Mouse (Mus musculus): ENCODE measurements at regions not wholly inside any gene's neighbourhood (a gene's known extent, or its start where the extent isn't known, plus 50 kb on each side); places are given as distances from the start of the nearest gene placed in this dataset.

GRCm38 (mm10) chr10:31076948-31077347 lies 234.3 kb upstream of the Hey2 start:
- WGBS: 31% methylated on average over 4 of the region's 4 CpGs
- Histone ChIP-seq H3K4me1 (no peaks in the 10 kb centered on the region), H3K4me2 (replicated peaks) (no peak overlapping the region), H3K4me3 (no peak overlapping the region), H3K36me3 (no peaks in the 10 kb centered on the region), H3K27ac (replicated peaks) (no peak overlapping the region), H3K9ac (replicated peaks) (no peak overlapping the region), H3K27me3 (no peaks in the 10 kb centered on the region), H3K9me3 (no peaks in the 10 kb centered on the region)
- no peak for ATAC-seq (replicated peaks)

DNA sequence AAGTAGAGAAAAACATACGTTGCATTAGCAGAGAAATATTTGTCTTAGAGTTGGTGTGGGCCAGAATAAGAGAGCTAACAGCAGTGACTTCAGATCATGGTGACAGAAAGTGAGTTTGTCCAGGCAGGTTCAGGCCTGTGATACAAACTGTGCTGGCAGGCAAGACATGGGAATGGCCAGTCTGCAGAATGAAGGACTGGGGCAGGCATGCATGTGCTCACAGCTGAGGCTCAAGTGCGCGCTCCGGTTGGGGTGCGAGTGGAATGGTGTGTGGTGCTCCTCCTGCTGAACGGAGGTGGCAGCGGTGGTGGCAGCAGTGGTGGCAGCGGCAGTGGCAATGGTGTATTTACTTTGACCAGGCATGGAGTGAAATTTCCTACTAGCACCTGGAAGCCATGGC lies 233.8 kb upstream of the Hey2 start:
- Histone ChIP-seq H3K36me3 (no peaks in the 10 kb centered on the region), H3K9me3 (no peaks in the 10 kb centered on the region), H3K4me2 (replicated peaks) (no peak overlapping the region), H3K4me3 (no peak overlapping the region), H3K27ac (replicated peaks) (no peak overlapping the region), H3K9ac (replicated peaks) (no peak overlapping the region), H3K27me3 (no peaks in the 10 kb centered on the region), H3K4me1 (no peaks in the 10 kb centered on the region)
- ATAC-seq (replicated peaks): no peak
- WGBS: 74% methylated on average over 8 of the region's 8 CpGs

GRCm38 (mm10) chr10:31074004-31074645 lies 231.5 kb upstream of the Hey2 start:
- no peak overlapping the region for H3K4me3 ChIP-seq
- no peak for ATAC-seq (replicated peaks)
- no peaks in the 10 kb centered on the region for H3K27me3 ChIP-seq
- H3K36me3 ChIP-seq: no peaks in the 10 kb centered on the region
- no peaks in the 10 kb centered on the region for H3K4me1 ChIP-seq
- H3K4me2 ChIP-seq (replicated peaks): no peak overlapping the region
- no peaks in the 10 kb centered on the region for H3K9me3 ChIP-seq
- H3K9ac ChIP-seq (replicated peaks): no peak overlapping the region
- WGBS: 66% methylated on average over 4 of the region's 4 CpGs
- no peak overlapping the region for H3K27ac ChIP-seq (replicated peaks)

- Histone ChIP-seq H3K27ac (replicated peaks) (no peak overlapping the region), H3K36me3 (no peaks in the 10 kb centered on the region), H3K4me2 (replicated peaks) (no peak overlapping the region), H3K9ac (replicated peaks) (no peak overlapping the region), H3K4me1 (no peaks in the 10 kb centered on the region), H3K4me3 (no peak overlapping the region), H3K9me3 (no peaks in the 10 kb centered on the region), H3K27me3 (no peaks in the 10 kb centered on the region)
- ATAC-seq (replicated peaks): no peak
These were observed 226.1 kb upstream of the Hey2 start for GRCm38 (mm10) chr10:31068668-31069223.

DNA sequence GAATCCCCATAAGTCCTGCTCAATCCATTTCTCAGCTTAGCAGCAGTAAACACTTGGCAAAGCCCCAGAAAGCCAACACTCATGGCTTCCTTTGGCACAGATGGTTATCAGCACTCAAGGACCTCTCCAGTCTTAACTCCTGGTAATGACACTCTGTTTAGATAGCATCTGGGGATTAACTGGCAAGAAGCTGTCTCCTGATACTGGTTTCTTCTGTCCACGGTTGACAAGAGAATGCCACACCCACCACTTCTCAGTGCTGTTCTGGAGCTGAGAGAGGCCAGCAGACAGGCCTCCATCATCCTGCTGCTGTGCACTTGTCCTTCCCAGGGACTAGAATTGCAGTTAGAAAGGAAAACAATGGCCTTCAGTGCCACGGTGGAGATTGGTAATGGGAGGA lies 220.1 kb upstream of the Hey2 start:
- Histone ChIP-seq H3K9me3 (no peaks in the 10 kb centered on the region), H3K27me3 (no peaks in the 10 kb centered on the region), H3K36me3 (no peaks in the 10 kb centered on the region), H3K4me2 (replicated peaks) (no peak overlapping the region), H3K4me1 (no peaks in the 10 kb centered on the region), H3K27ac (replicated peaks) (no peak overlapping the region), H3K9ac (replicated peaks) (no peak overlapping the region), H3K4me3 (no peak overlapping the region)
- ATAC-seq (replicated peaks): no peak
- 56% methylated on average over 2 of the region's 2 CpGs for WGBS

GRCm38 (mm10) chr10:31053260-31053659 lies 210.7 kb upstream of the Hey2 start:
- Histone ChIP-seq H3K27ac (replicated peaks) (no peak overlapping the region), H3K4me3 (no peak overlapping the region), H3K4me1 (no peaks in the 10 kb centered on the region), H3K27me3 (no peaks in the 10 kb centered on the region), H3K4me2 (replicated peaks) (no peak overlapping the region), H3K36me3 (no peaks in the 10 kb centered on the region), H3K9ac (replicated peaks) (no peak overlapping the region), H3K9me3 (no peaks in the 10 kb centered on the region)
- 79% methylated on average over 8 of the region's 8 CpGs for WGBS
- no peak for ATAC-seq (replicated peaks)

DNA sequence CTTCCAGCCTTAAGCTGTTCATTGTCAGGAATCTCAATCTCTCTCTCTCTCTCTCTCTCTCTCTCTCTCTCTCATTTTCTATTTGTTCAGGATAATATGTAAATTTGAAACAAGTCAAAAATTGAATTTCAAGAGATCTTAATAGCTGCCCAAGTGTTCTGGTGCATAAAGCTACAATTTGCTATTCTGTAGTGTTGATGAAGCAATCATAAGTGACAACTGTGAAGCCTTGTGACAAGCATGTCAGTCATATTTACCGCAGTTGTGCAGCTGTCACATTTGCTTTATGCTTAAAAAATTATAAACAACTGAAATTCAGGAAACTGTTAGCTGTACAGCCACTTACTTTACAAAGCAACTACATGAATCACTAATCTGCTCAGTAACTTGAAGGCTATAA lies 208.6 kb upstream of the Hey2 start:
- H3K4me2 ChIP-seq (replicated peaks): no peak overlapping the region
- H3K9me3 ChIP-seq: no peaks in the 10 kb centered on the region
- no peak overlapping the region for H3K27ac ChIP-seq (replicated peaks)
- H3K9ac ChIP-seq (replicated peaks): no peak overlapping the region
- 75% methylated on average over 1 of the region's 1 CpGs for WGBS
- no peak overlapping the region for H3K4me3 ChIP-seq
- ATAC-seq (replicated peaks): peak; percentile 19; the same call in 1 of the 2 replicates
- H3K27me3 ChIP-seq: no peaks in the 10 kb centered on the region
- no peaks in the 10 kb centered on the region for H3K36me3 ChIP-seq
- H3K4me1 ChIP-seq: no peaks in the 10 kb centered on the region

DNA sequence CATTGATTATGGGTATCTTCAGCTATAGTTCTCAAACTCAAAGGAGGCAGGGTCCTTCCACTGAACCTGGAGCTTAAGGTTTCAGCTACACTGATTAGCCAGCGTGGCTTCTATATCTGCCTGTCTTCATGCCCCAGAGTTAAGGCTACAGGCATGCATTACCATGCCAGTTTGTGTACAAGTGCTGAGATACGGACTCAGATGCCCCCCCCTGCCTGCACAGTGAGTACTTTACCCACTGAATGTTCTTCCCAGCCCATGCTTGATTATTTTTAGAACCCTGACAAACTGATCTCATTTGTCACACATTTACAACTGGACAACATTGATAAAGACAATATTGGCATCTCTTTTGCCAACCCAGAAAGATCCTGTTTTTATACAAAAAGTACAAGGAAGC lies 206.8 kb upstream of the Hey2 start:
- Histone ChIP-seq H3K4me2 (replicated peaks) (no peak overlapping the region), H3K9me3 (no peaks in the 10 kb centered on the region), H3K9ac (replicated peaks) (no peak overlapping the region), H3K36me3 (no peaks in the 10 kb centered on the region), H3K4me3 (no peak overlapping the region), H3K27me3 (no peaks in the 10 kb centered on the region), H3K4me1 (no peaks in the 10 kb centered on the region), H3K27ac (replicated peaks) (no peak overlapping the region)
- 83% methylated on average over 2 of the region's 2 CpGs for WGBS
- no peak for ATAC-seq (replicated peaks)

GRCm38 (mm10) chr10:31035611-31036010 lies 193.0 kb upstream of the Hey2 start:
- Histone ChIP-seq H3K4me3 (no peak overlapping the region), H3K27ac (replicated peaks) (no peak overlapping the region), H3K27me3 (no peaks in the 10 kb centered on the region), H3K4me2 (replicated peaks) (no peak overlapping the region), H3K9me3 (no peaks in the 10 kb centered on the region), H3K9ac (replicated peaks) (no peak overlapping the region), H3K4me1 (no peaks in the 10 kb centered on the region), H3K36me3 (no peaks in the 10 kb centered on the region)
- WGBS: 87% methylated on average over 4 of the region's 4 CpGs
- no peak for ATAC-seq (replicated peaks)

DNA sequence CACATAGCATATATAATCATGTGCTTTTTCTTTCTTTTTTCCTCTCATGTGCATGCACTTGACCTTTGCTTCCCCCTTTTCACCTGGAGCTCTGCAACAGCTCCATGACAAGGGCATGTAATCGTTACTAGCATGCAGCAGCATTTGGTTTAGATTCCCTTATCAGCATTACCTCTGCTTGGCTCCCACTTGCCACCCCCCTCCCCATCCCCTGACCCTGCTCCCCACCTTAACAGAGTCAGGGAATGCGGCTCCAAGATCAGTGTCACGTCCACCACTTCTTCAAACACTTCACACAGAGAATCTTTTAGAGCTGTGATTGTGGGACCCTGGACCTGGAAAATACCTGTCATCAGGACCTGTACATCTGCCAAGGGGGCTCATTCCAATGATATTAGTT lies 192.2 kb upstream of the Hey2 start:
- no peak for ATAC-seq (replicated peaks)
- Histone ChIP-seq H3K9ac (replicated peaks) (no peak overlapping the region), H3K27ac (replicated peaks) (no peak overlapping the region), H3K9me3 (no peaks in the 10 kb centered on the region), H3K4me1 (no peaks in the 10 kb centered on the region), H3K4me2 (replicated peaks) (no peak overlapping the region), H3K27me3 (no peaks in the 10 kb centered on the region), H3K4me3 (no peak overlapping the region), H3K36me3 (no peaks in the 10 kb centered on the region)
- whole genome bisulfite sequencing: 72% methylated on average over 3 of the region's 3 CpGs

GRCm38 (mm10) chr10:31030676-31031075 lies 188.1 kb upstream of the Hey2 start:
- no peak for ATAC-seq (replicated peaks)
- 75% methylated on average over 2 of the region's 2 CpGs for WGBS

DNA sequence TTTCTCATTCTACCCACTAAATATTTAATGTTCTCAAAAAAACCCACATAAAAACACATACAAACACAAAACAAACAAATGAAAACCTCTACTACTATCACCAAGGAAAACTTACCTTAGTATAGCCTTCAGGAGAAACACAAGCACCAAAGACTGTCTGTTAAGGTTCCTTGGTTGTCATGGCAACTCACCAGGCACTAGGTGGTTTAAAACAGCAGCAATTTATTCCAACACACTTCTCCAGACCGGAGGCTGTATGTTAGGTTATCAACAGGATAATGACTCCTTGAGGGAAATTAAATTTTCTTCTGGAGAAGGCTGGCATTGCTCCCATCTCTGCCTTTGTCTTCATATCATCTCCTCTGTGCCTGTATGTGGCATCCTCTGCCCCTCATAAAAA lies 183.8 kb upstream of the Hey2 start:
- no peaks in the 10 kb centered on the region for H3K27me3 ChIP-seq
- H3K27ac ChIP-seq (replicated peaks): no peak overlapping the region
- 0 out of 2 replicates have a peak, but pooled peaks have one; percentile 51 for ATAC-seq (replicated peaks)
- H3K36me3 ChIP-seq: no peaks in the 10 kb centered on the region
- H3K4me3 ChIP-seq: no peak overlapping the region
- no peak overlapping the region for H3K9ac ChIP-seq (replicated peaks)
- no peaks in the 10 kb centered on the region for H3K4me1 ChIP-seq
- H3K4me2 ChIP-seq (replicated peaks): no peak overlapping the region
- WGBS: 10% methylated on average over 1 of the region's 1 CpGs
- no peaks in the 10 kb centered on the region for H3K9me3 ChIP-seq

More at GRCm38 (mm10) chr10:31030676-31031075, 188.1 kb upstream of the Hey2 start:
- H3K4me2 ChIP-seq (replicated peaks): no peak overlapping the region
- no peaks in the 10 kb centered on the region for H3K27me3 ChIP-seq
- no peaks in the 10 kb centered on the region for H3K36me3 ChIP-seq
- H3K9ac ChIP-seq (replicated peaks): no peak overlapping the region
- H3K27ac ChIP-seq (replicated peaks): no peak overlapping the region
- no peaks in the 10 kb centered on the region for H3K9me3 ChIP-seq
- no peaks in the 10 kb centered on the region for H3K4me1 ChIP-seq
- no peak overlapping the region for H3K4me3 ChIP-seq
